Mouse (Mus musculus): Measurements from ENCODE around the gene Ocel1. TPM values are rescaled to one million over a fixed set of nuclear protein-coding genes. Genes with fewer than 3 reads are reported as not detected.

The Ocel1 gene
- polyA plus RNA-seq, 1 experiment from 2014 or later: 4.0 TPM

DNA sequence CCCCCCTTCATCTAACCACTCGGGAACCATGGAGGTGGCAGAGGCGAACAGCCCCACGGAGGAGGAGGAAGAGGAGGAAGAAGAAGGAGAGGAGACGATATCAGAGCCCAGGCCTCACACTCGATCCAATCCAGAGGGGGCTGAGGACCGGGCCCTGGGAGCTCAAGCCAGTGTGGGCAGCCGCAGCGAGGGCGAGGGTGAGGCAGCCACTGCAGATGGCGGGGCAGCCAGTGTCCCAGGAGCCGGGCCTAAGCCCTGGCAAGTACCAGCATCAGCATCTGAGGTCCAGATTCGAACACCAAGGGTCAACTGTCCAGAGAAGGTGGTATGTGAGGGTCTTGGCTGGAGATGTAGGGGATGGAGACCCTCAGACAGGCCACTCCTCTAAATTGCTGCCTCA, 26.6 kb downstream of the Ocel1 start:
- no peaks in the 10 kb centered on the region for H3K9me3 ChIP-seq
- no peaks in the 10 kb centered on the region for H3K27me3 ChIP-seq (ENCODE audit: poor library complexity, severe bottlenecking)
- WGBS: 84% methylated on average over 12 of the region's 12 CpGs
- H3K4me1 ChIP-seq: peaks cover 23% of the 10 kb centered on the region
- no peak overlapping the region; the same call in 1 of the 2 replicates for H3K27ac ChIP-seq
- DNase-seq (ENCODE audit: extremely low spot score, low spot score): no peak
- H3K4me3 ChIP-seq: peak overlapping the region; percentile 79
- H3K36me3 ChIP-seq (replicated peaks): peaks cover 37% of the 10 kb centered on the region

DNA sequence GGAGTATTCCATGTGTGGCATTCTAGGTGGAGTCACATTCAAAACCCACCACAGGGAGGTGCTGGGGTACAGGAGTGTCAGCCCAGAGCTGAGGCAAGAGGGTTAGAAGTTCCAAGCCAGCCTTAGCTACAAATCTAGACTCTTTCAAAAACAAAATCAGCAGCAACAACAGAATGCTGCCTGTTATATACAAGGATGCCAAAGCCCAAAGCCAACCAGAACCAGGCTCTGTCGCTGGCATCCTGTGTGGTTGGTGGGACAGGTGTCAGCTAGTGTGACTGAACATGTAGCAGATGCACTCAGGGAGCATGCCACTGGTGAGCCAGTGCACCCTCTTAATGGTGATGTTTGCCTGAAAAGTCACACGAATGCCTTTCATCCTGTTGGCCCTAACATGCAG, 29.7 kb downstream of the Ocel1 start:
- Histone ChIP-seq H3K4me3 (no peak overlapping the region), H3K27ac (no peak overlapping the region), H3K27me3 (ENCODE audit: poor library complexity, severe bottlenecking) (no peaks in the 10 kb centered on the region), H3K36me3 (replicated peaks) (peaks cover 47% of the 10 kb centered on the region), H3K9me3 (no peaks in the 10 kb centered on the region), H3K4me1 (peaks cover 25% of the 10 kb centered on the region)
- no peak for DNase-seq (ENCODE audit: extremely low spot score, low spot score)
- WGBS: 95% methylated on average over 2 of the region's 2 CpGs

DNA sequence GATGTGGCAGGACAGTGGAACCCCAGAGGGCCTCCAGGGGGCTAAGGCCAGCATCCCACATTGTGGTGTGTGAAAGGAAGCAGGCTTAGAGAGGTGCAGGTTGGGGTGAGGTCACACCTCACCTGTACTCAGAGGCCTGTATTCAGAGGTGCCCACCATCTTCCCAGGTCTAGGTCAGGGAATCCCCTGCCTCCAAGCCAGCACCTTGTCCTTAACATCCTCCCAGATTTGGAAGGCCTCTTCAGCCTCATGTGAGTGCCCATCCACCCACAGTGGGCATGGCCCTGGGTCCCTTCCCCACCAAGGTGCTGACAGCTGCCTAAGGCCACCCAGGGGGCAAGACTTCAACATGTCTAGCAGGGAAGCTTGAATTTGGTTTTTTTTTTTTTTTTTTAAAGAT, 30.4 kb downstream of the Ocel1 start:
- DNase-seq (ENCODE audit: extremely low spot score, low spot score): no peak
- Histone ChIP-seq H3K9me3 (no peaks in the 10 kb centered on the region), H3K36me3 (replicated peaks) (peaks cover 47% of the 10 kb centered on the region), H3K27ac (no peak overlapping the region), H3K4me1 (peaks cover 26% of the 10 kb centered on the region), H3K4me3 (no peak overlapping the region), H3K27me3 (ENCODE audit: poor library complexity, severe bottlenecking) (no peaks in the 10 kb centered on the region)

DNA sequence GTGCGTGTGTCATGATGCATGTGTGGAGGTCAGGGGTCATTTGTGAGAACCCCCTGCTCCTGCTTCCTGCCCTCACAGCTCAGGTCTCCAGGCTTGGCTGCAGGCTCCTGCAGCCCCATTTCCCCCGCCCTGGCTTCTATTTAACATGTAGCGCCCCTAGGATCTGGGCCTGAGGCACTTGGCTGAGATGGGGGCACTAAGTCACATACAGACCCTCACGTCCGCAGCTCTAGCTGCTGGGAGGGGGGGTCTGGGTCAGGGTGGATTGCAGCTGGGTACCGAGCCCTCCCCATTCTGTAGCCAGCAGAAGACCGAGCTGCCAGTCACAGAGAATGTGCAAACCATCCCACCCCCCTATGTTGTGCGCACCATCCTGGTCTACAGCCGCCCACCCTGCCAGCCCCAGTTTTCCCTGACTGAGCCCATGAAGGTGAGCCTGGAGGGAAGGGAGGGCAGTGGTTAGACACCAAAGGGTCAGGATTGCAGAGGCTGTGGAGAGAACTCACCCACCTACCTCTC, 31.4 kb downstream of the Ocel1 start:
- no peak overlapping the region for H3K4me3 ChIP-seq
- WGBS: 90% methylated on average over 9 of the region's 9 CpGs
- peaks cover 31% of the 10 kb centered on the region for H3K4me1 ChIP-seq
- H3K36me3 ChIP-seq (replicated peaks): peaks cover 52% of the 10 kb centered on the region
- no peak overlapping the region for H3K27ac ChIP-seq
- no peaks in the 10 kb centered on the region for H3K9me3 ChIP-seq
- DNase-seq (ENCODE audit: extremely low spot score, low spot score): no peak
- no peaks in the 10 kb centered on the region for H3K27me3 ChIP-seq (ENCODE audit: poor library complexity, severe bottlenecking)

DNA sequence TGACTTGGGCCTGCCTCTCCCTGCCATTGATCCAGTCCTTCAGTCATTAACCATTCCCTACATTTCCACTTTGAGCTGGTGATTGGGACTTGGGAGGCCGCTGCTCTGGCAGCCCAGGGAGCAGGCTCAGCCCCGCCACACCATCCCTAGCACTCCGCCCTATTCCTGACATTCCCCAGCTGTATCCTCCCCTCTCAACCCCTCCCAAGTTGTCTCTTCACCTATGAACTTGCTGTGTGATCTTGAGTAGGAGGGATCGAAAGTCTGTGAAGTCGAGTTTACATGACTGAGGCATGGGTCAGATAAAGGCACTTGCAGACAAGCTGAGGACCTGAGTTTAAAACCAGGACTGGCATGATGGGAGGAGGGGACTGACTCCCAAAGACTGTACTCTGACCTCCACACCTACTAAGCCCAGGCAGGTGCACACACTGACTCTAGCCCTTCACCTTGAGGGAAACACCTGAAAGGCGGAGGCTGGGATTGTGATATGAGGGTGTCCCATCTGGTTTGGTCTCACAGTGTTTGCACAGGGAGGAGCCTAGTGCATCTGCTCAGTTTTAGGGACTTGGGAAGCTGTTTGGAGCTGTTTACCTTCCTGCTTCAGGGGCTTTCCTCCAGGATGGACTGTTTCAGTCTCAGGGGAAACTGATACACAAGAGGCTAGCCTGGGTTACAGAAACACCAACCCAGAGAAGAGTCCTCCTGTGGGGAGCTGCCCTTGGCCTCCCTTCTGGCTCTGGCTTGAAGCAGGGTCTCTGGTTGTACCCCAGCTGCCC, 32.2 kb downstream of the Ocel1 start:
- peaks cover 30% of the 10 kb centered on the region for H3K4me1 ChIP-seq
- H3K4me3 ChIP-seq: no peak overlapping the region
- H3K27ac ChIP-seq: no peak overlapping the region
- no peaks in the 10 kb centered on the region for H3K27me3 ChIP-seq (ENCODE audit: poor library complexity, severe bottlenecking)
- WGBS: 87% methylated on average over 6 of the region's 6 CpGs
- H3K36me3 ChIP-seq (replicated peaks): peaks cover 57% of the 10 kb centered on the region
- DNase-seq (ENCODE audit: extremely low spot score, low spot score): peak; percentile 14
- H3K9me3 ChIP-seq: no peaks in the 10 kb centered on the region

DNA sequence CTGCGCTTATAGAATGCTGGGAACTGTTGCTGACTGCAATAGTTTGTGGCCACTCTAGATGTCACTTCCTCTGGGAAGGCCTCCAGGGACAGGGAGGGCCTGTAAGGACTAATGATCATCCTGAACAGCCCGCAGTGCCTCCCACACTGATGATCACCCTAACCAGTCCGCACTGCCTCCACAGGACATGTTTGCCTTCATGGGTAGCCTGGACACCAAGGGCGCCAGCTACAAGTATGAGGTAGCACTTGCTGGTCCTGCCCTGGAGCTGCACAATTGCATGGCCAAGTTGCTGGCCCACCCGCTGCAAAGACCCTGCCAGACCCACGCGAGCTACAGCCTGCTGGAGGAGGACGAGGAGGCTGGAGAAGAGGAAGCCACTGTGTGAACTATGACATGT, 32.9 kb downstream of the Ocel1 start:
- H3K4me3 ChIP-seq: 0 out of 2 replicates have a peak overlapping the region, but pooled peaks have one; percentile 3
- H3K27me3 ChIP-seq (ENCODE audit: poor library complexity, severe bottlenecking): no peaks in the 10 kb centered on the region
- H3K9me3 ChIP-seq: no peaks in the 10 kb centered on the region
- H3K4me1 ChIP-seq: peaks cover 30% of the 10 kb centered on the region
- no peak overlapping the region for H3K27ac ChIP-seq
- H3K36me3 ChIP-seq (replicated peaks): peaks cover 57% of the 10 kb centered on the region
- peak; percentile 13 for DNase-seq (ENCODE audit: extremely low spot score, low spot score)
- 88% methylated on average over 8 of the region's 8 CpGs for WGBS

DNA sequence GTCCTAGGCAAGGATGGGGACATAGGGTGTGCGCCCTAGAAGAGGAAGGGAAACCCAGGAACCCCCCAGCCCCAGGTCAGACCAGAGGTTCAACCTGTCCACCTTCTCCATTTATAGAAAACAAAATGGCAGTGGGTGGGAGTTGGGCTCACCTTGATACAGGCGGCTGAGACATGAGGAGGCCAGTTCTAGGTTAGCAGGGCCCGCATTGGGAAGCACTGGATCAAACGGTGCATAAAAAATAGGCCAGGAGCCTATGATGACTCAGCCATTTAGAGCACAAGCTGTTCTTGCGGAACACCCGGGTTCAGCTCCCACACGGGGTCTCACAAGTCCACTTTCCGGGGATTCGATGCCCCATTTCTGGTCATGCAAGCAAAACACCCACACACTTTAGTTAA, 33.9 kb downstream of the Ocel1 start:
- H3K4me3 ChIP-seq: peak overlapping the region; percentile 73
- H3K27me3 ChIP-seq (ENCODE audit: poor library complexity, severe bottlenecking): no peaks in the 10 kb centered on the region
- peaks cover 30% of the 10 kb centered on the region for H3K4me1 ChIP-seq
- peaks cover 57% of the 10 kb centered on the region for H3K36me3 ChIP-seq (replicated peaks)
- WGBS: 88% methylated on average over 9 of the region's 9 CpGs
- H3K27ac ChIP-seq: no peak overlapping the region
- peak; percentile 13 for DNase-seq (ENCODE audit: extremely low spot score, low spot score)
- no peaks in the 10 kb centered on the region for H3K9me3 ChIP-seq

DNA sequence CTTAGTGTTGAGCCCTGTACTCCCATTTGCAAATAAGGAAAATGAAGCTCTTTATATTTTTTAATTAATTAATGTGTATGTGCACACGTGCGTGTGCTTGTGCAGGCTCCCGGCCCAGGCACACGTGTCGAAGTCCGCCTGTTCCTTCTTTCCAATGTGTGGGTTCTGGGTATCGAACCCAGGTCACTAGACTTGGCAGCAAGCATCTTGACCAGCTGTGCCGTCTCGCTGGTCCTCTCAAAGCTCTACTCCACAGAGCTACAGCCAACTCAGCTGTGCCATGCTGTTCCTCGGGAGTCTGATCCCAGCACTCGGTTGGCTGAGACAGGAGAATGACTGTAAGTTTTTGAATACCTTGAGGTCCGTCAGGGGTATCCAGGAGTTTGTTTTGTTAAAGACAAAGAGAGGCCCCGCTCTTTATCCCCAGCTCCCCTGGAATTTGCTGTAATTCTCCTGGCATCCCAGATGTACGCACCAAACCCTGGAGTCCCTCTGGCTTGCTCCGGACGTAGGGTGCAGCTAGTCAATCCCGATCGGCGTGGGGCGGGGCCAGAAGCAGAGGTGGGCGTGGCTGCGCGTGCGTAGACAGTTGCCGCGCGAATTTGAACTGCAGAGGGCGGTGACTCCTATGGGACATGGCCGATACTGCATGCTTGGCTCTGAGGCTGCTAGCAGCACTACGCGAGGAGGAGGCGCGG, 34.5 kb downstream of the Ocel1 start, which contains the start of gene Ankle1:
Gene Ankle1 (plus strand): TSS at position 610 of the 698 bp plus-strand sequence.
- H3K27me3 ChIP-seq (ENCODE audit: poor library complexity, severe bottlenecking): no peaks in the 10 kb centered on the region
- DNase-seq (ENCODE audit: extremely low spot score, low spot score): peak; percentile 98
- H3K27ac ChIP-seq: peak within 1 kb of the TSS; percentile 92
- H3K9me3 ChIP-seq: no peaks in the 10 kb centered on the region
- WGBS: 17% methylated on average over 33 of the region's 33 CpGs
- peaks cover 57% of the 10 kb centered on the region for H3K36me3 ChIP-seq (replicated peaks)
- H3K4me1 ChIP-seq: peaks cover 30% of the 10 kb centered on the region
- peak within 1 kb of the TSS; percentile 73 for H3K4me3 ChIP-seq

DNA sequence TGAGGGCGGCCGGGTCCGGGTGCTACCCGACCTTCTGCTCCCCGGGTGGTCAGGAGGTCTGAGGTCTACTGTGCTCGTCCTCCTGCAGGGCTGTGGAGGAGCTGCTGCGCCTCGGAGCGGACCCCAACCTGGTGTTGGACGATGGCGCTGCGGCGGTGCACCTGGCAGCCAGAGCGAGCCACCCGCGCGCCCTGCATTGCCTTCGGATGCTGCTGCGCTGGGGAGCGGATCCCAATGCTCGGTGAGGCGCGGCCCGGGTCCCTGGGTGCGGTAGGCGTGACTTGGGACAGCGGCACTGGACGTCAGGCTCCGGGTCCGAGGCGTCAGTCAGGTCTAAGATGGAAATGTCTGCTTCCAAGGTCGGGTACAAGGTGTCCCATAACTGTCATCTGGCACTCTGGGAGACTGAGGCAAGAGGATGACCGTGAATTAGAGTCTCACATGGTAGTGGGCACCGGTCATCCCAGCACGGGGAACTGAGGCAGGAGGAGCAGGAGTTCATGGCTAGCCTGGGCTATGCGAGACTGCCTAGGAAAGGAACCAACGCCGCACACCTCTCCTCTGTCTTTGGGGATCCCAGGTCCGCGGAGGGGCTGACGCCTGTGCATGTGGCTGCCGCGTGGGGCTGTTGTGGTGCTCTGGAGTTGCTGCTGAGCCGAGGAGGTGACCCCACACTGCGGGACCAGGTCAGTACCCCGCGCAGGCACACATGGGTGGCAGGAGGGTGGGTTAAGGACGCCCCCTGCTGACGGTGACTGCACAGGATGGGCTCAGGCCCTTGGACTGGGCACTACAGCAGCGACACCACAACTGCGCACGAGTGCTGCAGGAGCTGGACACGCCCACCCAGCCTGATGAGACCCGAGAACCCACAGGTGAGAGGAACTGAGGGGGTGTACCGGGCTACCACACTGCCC, 35.3 kb downstream of the Ocel1 start:
- peak overlapping the region; percentile 73 for H3K4me3 ChIP-seq
- no peaks in the 10 kb centered on the region for H3K27me3 ChIP-seq (ENCODE audit: poor library complexity, severe bottlenecking)
- H3K27ac ChIP-seq: peak overlapping the region; percentile 92
- peaks cover 30% of the 10 kb centered on the region for H3K4me1 ChIP-seq
- 1% methylated on average over 55 of the region's 55 CpGs for WGBS
- DNase-seq (ENCODE audit: extremely low spot score, low spot score): peak; percentile 81
- no peaks in the 10 kb centered on the region for H3K9me3 ChIP-seq
- H3K36me3 ChIP-seq (replicated peaks): peaks cover 51% of the 10 kb centered on the region

DNA sequence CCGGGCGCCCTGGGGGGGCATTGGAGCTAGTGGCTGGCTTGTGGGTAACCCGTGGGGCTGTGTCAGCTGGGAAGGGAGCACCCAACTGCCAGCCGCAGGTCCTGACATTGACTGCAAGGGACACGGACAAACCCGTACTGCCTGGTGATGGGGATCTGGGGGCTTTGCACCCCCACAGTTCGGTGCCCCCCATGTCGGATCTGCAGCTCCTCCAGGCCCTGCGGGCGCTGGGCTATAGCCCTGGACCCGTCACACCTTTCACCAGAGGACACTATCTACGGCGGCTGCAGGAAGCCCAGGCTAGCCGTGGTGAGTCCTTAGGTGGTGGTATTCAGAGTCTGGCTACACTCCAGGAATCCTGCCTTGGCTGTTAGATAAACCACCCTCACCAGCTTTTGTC, 36.3 kb downstream of the Ocel1 start:
- no peak for DNase-seq (ENCODE audit: extremely low spot score, low spot score)
- Histone ChIP-seq H3K9me3 (no peaks in the 10 kb centered on the region), H3K36me3 (replicated peaks) (peaks cover 47% of the 10 kb centered on the region), H3K27me3 (ENCODE audit: poor library complexity, severe bottlenecking) (no peaks in the 10 kb centered on the region), H3K4me1 (peaks cover 37% of the 10 kb centered on the region), H3K4me3 (peak overlapping the region; percentile 73; the same call in 1 of the 2 replicates), H3K27ac (no peak overlapping the region)
- 94% methylated on average over 14 of the region's 14 CpGs for WGBS

DNA sequence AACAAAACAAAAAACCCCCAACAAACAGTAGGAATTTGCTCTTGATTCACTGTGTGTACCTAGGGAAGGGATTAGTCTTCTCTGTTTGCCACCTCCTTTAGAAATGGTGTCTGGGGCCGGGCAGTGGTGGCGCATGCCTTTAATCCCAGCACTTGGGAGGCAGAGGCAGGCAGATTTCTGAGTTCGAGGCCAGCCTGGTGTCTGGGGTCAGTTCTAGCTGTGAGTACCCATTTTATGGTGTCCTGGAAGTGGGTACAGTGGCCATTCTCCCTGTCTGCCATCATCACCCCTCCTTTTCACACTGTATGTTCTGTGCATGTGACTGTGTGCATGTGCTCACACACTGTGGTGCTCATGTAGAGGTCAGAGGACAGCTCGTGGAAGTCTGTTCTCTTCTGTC, 37.1 kb downstream of the Ocel1 start:
- H3K4me1 ChIP-seq: peaks cover 37% of the 10 kb centered on the region
- no peak overlapping the region for H3K4me3 ChIP-seq
- DNase-seq (ENCODE audit: extremely low spot score, low spot score): no peak
- H3K9me3 ChIP-seq: no peaks in the 10 kb centered on the region
- 89% methylated on average over 4 of the region's 4 CpGs for WGBS
- H3K27me3 ChIP-seq (ENCODE audit: poor library complexity, severe bottlenecking): no peaks in the 10 kb centered on the region
- H3K27ac ChIP-seq: no peak overlapping the region
- H3K36me3 ChIP-seq (replicated peaks): peaks cover 41% of the 10 kb centered on the region

DNA sequence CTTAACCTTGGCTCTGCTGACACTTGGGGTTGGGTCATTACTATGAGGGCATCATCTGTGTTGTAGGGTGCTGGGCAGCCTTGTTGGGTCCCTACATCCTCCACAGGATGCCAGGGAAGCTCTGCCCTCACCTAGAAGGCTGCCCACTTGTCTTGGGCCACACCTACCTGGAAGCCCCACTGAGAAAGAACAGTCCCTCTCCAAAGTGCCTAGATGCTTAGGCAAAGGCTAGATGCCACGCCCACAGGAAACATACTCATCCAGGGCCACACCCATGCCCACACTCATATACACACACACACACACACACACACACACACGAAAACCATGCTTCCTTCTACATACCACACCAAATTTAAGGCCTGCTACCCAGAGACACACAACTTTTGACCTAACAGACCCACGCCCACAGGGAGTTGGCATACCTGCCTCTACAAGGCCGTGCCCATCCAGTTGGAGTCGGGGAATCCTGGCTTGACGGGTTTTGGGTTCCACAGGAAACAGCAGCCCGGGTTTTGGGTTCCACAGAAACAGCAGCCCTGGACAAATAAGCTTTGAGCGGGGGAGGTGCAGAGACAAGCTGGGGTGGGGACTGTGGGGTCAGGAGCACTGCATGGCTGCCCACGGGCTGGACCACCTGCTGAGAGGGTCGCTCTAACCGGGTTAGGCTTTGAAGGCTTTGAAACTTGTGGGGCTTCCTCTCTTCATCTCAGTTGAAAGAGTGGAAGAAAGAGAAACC, 40.6 kb downstream of the Ocel1 start:
- Histone ChIP-seq H3K4me3 (no peak overlapping the region), H3K27ac (no peak overlapping the region), H3K27me3 (ENCODE audit: poor library complexity, severe bottlenecking) (no peaks in the 10 kb centered on the region), H3K4me1 (peaks cover 18% of the 10 kb centered on the region), H3K36me3 (replicated peaks) (peaks cover 35% of the 10 kb centered on the region), H3K9me3 (no peaks in the 10 kb centered on the region)
- DNase-seq (ENCODE audit: extremely low spot score, low spot score): peak; percentile 23
- 52% methylated on average over 11 of the region's 11 CpGs for WGBS
